Mouse (Mus musculus): ENCODE data around the gene Plcb2. TPM values are rescaled to one million over a fixed set of nuclear protein-coding genes. Genes with fewer than 3 reads are reported as not detected.

The Plcb2 gene
- 0.46 and 0.61 TPM in 2 replicates for polyA plus RNA-seq (2015; fragmentation: Nextera tagmentation; extraction: Ambion mirVana)

DNA sequence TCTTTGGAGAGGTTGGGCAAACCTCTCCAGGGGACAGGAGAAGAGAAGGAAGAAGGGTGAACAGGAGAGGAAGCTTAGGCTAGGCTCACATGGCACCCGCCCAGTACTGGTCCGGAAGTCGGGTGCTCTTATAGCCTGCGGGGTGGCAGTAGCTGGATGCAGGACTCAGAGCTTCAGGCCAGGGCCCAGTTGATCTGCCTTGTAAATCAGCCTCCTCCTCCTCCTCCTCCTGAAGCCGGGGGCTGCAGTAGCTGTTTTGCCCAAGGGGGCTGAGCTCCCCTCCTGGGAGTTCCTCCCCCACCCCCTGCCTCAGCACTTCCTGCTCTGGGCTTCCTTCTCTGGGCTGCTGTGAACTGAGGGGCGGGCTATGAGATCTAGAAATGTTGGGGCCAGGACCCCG lies at the start of gene Plcb2:
Gene Plcb2 (minus strand): TSS at position 102 of the 400 bp plus-strand sequence.
- no peak within 1 kb of the TSS for H3K27ac ChIP-seq (replicated peaks)
- H3K4me2 ChIP-seq = no peak within 1 kb of the TSS
- no peak within 1 kb of the TSS for H3K4me3 ChIP-seq
- no peaks in the 10 kb centered on the region for H3K36me3 ChIP-seq
- peaks cover 57% of the 10 kb centered on the region for H3K27me3 ChIP-seq
- ATAC-seq (ENCODE audit: low read depth) = no peak; the same call in 1 of the 2 replicates
- H3K9ac ChIP-seq = no peak within 1 kb of the TSS
- H3K4me1 ChIP-seq (replicated peaks) = peaks cover 8% of the 10 kb centered on the region; the same call in 1 of the 2 replicates
- 19% methylated on average over 7 of the region's 7 CpGs for WGBS
- no peaks in the 10 kb centered on the region for H3K9me3 ChIP-seq

DNA sequence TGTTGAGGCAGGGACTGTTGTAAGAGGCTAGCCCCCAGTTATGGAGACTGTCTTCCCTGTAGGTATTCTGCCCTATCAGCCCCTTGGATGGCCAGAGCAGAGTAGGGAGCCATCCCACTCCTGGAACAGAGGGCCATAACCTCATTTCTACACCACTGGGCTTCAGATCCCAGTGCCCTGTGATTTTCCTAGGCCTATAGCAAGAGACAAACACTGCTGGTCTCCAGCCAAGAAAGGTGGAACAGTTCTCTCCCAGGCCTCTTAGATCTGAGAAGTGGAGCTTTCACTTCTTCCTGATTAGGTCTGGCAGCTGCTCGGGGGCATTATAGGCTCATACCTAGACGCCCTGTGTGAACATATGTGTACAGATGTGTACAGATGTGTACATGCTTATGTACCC lies 48.1 kb upstream of the Plcb2 start:
- no peak for ATAC-seq (ENCODE audit: low read depth)

DNA sequence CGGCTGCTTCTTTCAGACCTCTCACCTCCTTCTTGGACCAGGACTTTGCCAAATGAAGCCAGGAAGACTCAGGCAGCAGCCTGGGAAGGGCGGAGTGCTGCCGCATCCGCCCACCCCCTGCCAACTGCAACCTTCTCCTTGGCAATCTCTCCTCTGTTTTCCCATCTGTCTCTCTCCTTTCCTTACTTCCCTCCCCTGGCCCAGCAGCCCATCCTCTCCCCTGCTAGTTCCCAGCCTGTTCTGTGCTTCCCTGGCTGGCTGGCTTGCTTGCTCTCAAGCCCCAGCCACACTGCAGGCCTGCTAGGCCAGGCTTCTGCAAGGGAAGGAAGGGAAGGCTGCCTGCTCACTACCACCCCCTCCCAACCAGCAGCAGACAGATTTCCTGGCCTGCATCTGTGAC lies 47.6 kb upstream of the Plcb2 start:
- no peaks in the 10 kb centered on the region for H3K9me3 ChIP-seq
- no peak overlapping the region for H3K4me3 ChIP-seq
- no peak for ATAC-seq (ENCODE audit: low read depth)
- no peak overlapping the region for H3K4me2 ChIP-seq
- H3K27ac ChIP-seq (replicated peaks) = no peak overlapping the region
- peaks cover 18% of the 10 kb centered on the region for H3K4me1 ChIP-seq (replicated peaks)
- no peaks in the 10 kb centered on the region for H3K36me3 ChIP-seq
- H3K9ac ChIP-seq = no peak overlapping the region
- peaks cover 6% of the 10 kb centered on the region; the same call in 1 of the 2 replicates for H3K27me3 ChIP-seq
- 85% methylated on average over 3 of the region's 4 CpGs for WGBS

More for the DNA sequence above, 48.1 kb upstream of the Plcb2 start:
- H3K4me1 ChIP-seq (replicated peaks) = peaks cover 21% of the 10 kb centered on the region
- H3K4me3 ChIP-seq = no peak overlapping the region
- peaks cover 6% of the 10 kb centered on the region; the same call in 1 of the 2 replicates for H3K27me3 ChIP-seq
- H3K9ac ChIP-seq = no peak overlapping the region
- WGBS = 78% methylated on average over 2 of the region's 2 CpGs
- H3K36me3 ChIP-seq = no peaks in the 10 kb centered on the region
- H3K9me3 ChIP-seq = no peaks in the 10 kb centered on the region
- no peak overlapping the region for H3K27ac ChIP-seq (replicated peaks)
- H3K4me2 ChIP-seq = no peak overlapping the region

DNA sequence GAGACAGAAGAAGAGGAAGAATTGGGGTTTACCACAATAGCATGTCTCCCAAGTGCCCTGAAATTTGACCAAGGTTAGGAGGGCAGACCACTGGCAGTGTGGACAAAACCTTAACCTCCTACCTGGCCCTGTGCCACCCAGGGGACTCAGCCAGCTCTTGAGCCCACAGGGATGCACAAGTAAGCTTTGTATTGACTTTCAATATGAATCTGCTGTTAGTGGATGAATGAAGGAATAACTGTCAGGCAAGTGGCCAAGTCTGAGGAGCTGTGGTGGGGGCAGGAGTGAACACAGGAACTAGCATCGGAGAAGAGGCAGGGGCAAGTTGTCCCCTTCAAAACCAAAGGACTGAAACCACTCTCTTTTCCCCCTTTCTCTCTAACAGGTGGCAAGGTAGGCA lies 47.2 kb upstream of the Plcb2 start:
- no peak for ATAC-seq (ENCODE audit: low read depth)
- no peak overlapping the region for H3K4me2 ChIP-seq
- no peaks in the 10 kb centered on the region for H3K9me3 ChIP-seq
- peaks cover 6% of the 10 kb centered on the region; the same call in 1 of the 2 replicates for H3K27me3 ChIP-seq
- 61% methylated on average over 1 of the region's 1 CpGs for WGBS
- H3K36me3 ChIP-seq = no peaks in the 10 kb centered on the region
- no peak overlapping the region for H3K9ac ChIP-seq
- no peak overlapping the region for H3K4me3 ChIP-seq
- H3K4me1 ChIP-seq (replicated peaks) = peaks cover 13% of the 10 kb centered on the region
- no peak overlapping the region for H3K27ac ChIP-seq (replicated peaks)

DNA sequence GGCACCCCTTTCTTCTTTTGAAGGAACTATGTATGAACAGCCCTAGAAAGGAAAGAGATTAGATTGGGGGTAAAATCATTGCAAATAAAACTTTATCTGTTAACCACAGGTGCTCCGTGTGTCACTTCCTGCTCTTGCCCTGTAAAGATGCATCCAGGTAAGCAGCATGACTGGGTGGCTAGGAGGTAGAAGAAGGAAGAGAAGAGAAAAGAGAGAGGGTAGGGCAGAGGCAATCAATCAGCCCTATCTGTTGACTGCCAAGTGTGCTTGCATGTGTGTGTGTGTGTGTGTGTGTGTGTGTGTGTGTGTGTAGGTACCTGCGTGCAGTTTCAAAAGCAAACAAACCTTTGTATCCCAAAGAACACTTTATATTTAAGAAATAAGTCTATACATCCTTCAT lies 46.3 kb upstream of the Plcb2 start:
- no peak overlapping the region for H3K4me3 ChIP-seq
- ATAC-seq (ENCODE audit: low read depth) = no peak
- no peaks in the 10 kb centered on the region for H3K9me3 ChIP-seq
- H3K4me1 ChIP-seq (replicated peaks) = peaks cover 6% of the 10 kb centered on the region
- H3K27ac ChIP-seq (replicated peaks) = no peak overlapping the region
- peaks cover 6% of the 10 kb centered on the region; the same call in 1 of the 2 replicates for H3K27me3 ChIP-seq
- no peaks in the 10 kb centered on the region for H3K36me3 ChIP-seq
- WGBS = 86% methylated on average over 2 of the region's 2 CpGs
- no peak overlapping the region for H3K4me2 ChIP-seq
- H3K9ac ChIP-seq = no peak overlapping the region

DNA sequence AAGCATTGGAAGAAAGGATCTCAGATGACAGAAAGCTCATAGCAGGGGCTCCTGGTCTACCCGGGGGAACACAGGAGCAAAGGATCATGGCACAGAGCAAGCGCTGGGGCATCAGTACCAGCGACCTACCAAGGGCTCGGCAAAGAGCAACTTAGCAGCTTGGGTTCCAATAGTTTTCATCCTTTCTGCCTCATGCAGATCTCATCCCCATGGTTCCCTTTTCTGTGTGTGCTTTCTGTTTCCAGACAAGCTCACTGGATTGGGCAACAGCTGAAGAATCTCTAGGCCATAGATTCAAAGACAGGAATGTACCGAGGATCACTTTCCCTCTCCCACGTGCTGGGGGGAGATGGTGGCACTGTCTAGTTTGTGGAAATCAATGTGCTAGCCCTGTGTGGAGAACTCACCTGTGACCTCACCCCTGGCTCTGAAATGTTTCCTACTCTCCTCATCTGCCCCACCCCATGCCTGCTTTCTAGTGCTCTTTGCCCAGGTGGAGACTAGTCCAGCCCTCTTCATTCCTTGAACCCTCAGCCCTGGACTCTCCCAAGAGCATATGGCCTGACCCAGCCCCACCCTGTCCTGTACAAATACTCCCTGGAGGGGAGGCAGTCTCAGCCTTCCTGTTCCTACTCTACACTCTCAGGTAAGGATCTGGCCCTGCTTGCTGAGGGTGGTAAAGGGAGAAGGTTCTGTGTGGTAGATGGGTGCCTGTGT lies 44.1 kb upstream of the Plcb2 start, which contains the start of gene Phgr1:
Gene Phgr1 (plus strand): TSS at position 612 of the 717 bp plus-strand sequence.
- H3K4me1 ChIP-seq (replicated peaks) = no peaks in the 10 kb centered on the region; the same call in 1 of the 2 replicates

DNA sequence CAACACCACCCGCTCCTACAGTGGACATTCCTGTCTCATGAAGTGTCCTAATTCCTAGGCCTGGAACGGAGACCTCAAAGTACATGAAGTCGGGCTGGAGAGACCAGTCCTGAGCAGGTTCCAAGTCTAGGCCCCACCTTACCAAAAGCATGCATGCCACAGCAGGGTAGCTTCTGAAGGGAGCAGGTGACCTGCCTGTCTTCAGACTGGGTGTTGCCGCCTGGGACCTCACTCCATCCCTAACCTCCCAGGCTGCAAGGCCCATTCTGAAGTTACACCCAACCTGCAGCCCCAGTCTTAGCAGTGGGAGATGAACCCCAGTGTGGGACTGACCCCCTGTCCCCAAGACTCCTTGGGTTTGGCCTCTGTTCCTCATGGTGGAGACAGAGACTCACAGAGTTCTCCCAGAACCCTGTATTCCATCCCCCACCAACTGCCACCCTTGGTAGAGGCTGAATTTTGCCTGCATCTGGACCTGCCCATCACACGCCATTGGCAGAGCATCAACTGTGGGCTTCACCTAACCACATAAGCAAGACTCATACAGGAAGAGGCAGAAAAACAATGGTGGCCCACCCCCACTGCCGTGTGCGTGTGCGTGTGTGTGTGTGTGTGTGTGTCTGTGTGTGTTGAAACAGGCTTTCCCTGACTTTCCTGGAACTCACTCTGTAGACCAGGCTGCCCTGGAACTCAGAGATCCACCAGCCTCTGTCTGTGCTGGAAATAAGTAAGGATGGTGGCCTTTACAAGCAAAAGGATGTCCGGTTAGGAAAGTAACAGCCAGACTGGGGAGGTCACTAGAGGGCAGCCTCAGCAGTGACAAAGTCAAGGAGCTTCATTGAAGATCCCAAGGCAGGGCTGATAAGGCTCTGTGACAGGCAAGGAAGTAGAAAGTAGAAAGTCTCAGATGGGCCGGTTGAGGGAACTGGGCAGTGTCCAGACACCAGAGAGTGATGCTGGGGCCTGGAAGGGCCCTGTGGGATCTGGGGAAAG lies 38.1 kb upstream of the Plcb2 start:
- peaks cover 30% of the 10 kb centered on the region for H3K4me1 ChIP-seq (replicated peaks)
- H3K9me3 ChIP-seq = no peaks in the 10 kb centered on the region
- 79% methylated on average over 10 of the region's 10 CpGs for WGBS
- no peaks in the 10 kb centered on the region for H3K27me3 ChIP-seq
- no peak for ATAC-seq (ENCODE audit: low read depth)
- no peak overlapping the region for H3K4me3 ChIP-seq
- no peak overlapping the region for H3K27ac ChIP-seq (replicated peaks)
- no peaks in the 10 kb centered on the region for H3K36me3 ChIP-seq
- H3K9ac ChIP-seq = no peak overlapping the region
- H3K4me2 ChIP-seq = no peak overlapping the region

More for the DNA sequence above, 44.1 kb upstream of the Plcb2 start, which contains the start of gene Phgr1:
- no peak for ATAC-seq (ENCODE audit: low read depth)
- H3K9ac ChIP-seq = no peak within 1 kb of the TSS
- 84% methylated on average over 6 of the region's 6 CpGs for WGBS
- H3K36me3 ChIP-seq = no peaks in the 10 kb centered on the region
- no peak within 1 kb of the TSS for H3K4me3 ChIP-seq
- no peaks in the 10 kb centered on the region for H3K9me3 ChIP-seq
- H3K4me2 ChIP-seq = no peak within 1 kb of the TSS
- H3K27me3 ChIP-seq = peaks cover 6% of the 10 kb centered on the region; the same call in 1 of the 2 replicates
- H3K27ac ChIP-seq (replicated peaks) = no peak within 1 kb of the TSS

DNA sequence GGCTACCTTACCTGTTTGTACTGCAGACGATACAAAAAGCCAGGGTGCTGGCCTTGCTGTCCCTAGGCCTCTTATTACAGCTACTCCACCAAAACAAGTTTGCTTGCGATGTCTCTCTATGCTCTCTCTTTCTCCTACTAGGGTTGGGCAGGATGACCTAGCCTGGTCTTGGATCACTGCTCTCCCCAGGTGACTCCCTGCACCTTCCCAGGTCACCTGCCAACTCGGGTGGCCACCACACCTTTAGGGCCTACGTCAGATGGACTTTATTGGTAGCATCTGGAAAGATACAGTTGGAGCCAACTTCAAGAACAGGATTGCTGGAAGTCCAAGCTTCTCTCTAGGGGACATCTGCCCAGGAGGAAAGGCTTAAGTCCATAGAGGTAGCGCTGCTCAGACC lies 36.6 kb upstream of the Plcb2 start:
- Histone ChIP-seq H3K4me3 (no peak overlapping the region), H3K9ac (no peak overlapping the region), H3K36me3 (no peaks in the 10 kb centered on the region), H3K9me3 (no peaks in the 10 kb centered on the region), H3K4me1 (replicated peaks) (peaks cover 44% of the 10 kb centered on the region), H3K27ac (replicated peaks) (no peak overlapping the region), H3K27me3 (no peaks in the 10 kb centered on the region), H3K4me2 (no peak overlapping the region)
- no peak for ATAC-seq (ENCODE audit: low read depth)
- WGBS = 86% methylated on average over 5 of the region's 5 CpGs

DNA sequence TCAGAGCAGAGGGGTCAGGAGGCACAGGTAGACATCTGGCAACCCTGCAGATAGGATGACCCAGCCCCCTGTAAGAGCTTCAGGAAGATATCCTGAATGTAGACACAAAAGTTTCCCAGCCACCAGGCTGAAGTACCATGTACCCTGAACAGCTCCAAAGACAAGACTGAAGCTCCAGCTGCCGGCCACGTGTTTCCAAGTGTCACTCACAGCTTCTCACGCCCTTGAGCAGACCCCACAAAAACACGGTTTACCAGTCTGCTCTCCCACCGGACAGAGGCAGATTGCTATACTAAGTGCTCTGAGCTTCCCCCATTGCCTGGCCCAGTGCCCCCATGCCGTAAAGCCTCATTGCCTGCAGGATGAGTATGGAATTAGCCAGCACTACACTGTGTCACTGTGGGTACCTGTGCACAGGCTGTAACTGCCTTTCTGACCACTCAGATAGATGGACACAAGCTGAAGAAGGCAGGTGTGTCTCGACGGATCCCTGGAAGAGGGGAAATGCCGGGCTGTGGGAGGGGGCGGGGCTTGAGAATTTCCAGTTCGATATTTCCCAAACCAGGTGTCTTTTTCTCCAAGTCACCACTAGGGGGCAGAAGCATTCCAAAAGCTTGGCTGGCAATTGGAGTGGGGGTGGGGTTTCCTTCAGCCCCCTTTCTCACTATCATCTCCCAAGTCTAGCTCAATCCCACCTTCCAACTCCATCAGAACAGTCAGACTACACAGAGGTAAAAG lies 36.0 kb upstream of the Plcb2 start:
- Histone ChIP-seq H3K27ac (replicated peaks) (peak overlapping the region; percentile 38; the same call in 1 of the 2 replicates), H3K4me1 (replicated peaks) (peaks cover 51% of the 10 kb centered on the region), H3K9ac (no peak overlapping the region), H3K4me3 (no peak overlapping the region), H3K4me2 (peak overlapping the region; percentile 21; the same call in 1 of the 2 replicates), H3K27me3 (no peaks in the 10 kb centered on the region), H3K36me3 (no peaks in the 10 kb centered on the region), H3K9me3 (no peaks in the 10 kb centered on the region)
- 25% methylated on average over 11 of the region's 11 CpGs for WGBS
- ATAC-seq (ENCODE audit: low read depth) = no peak

DNA sequence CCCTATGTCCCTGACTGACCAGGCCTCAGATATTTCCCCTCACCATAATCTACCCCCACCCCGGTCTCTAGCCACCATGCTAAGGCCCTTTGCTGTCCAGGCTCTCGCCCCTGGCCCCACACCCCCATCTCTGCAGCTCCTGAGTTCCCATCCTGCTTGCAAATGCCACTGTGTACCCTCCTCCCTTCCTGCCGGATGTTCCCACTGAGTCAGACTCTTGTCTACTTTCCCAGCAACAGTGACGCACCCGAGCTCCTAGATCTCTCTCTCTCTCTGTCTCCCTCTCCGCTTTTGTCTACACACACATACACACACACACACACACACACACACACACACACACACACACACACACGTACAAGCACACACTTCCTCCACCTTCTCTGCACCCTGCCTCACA lies 35.2 kb upstream of the Plcb2 start:
- 0 out of 2 replicates have a peak, but pooled peaks cover 4% of the 10 kb centered on the region for H3K27me3 ChIP-seq
- ATAC-seq (ENCODE audit: low read depth) = no peak
- H3K4me1 ChIP-seq (replicated peaks) = peaks cover 51% of the 10 kb centered on the region
- 66% methylated on average over 7 of the region's 7 CpGs for WGBS
- no peak overlapping the region for H3K4me2 ChIP-seq
- H3K4me3 ChIP-seq = no peak overlapping the region
- no peaks in the 10 kb centered on the region for H3K9me3 ChIP-seq
- 0 out of 2 replicates have a peak overlapping the region, but pooled peaks have one; percentile 66 for H3K9ac ChIP-seq
- peak overlapping the region; percentile 98 for H3K27ac ChIP-seq (replicated peaks)
- no peaks in the 10 kb centered on the region for H3K36me3 ChIP-seq

DNA sequence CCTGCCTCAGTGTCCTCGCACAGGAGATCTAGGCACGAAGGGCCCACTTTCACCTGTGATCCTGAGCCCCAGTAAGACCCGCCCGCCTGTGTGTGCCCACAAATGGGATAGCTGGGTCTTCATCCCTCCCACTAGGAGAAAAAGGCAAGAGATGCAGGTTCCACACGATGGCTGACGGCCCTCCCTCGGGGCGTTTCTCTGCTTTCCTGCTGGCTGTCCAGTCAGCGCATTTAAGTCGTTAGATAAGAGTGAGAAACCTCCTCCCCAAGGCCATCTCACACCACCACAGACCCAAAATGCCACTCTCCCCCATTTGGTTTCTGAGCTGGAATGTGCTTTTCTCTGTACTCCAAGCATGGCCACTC lies 34.5 kb upstream of the Plcb2 start:
- H3K4me2 ChIP-seq = peak overlapping the region; percentile 51
- peaks cover 51% of the 10 kb centered on the region for H3K4me1 ChIP-seq (replicated peaks)
- H3K36me3 ChIP-seq = no peaks in the 10 kb centered on the region
- 11% methylated on average over 10 of the region's 10 CpGs for WGBS
- H3K27ac ChIP-seq (replicated peaks) = peak overlapping the region; percentile 98
- H3K9ac ChIP-seq = peak overlapping the region; percentile 66
- no peak; the same call in 1 of the 2 replicates for ATAC-seq (ENCODE audit: low read depth)
- no peaks in the 10 kb centered on the region for H3K9me3 ChIP-seq
- peaks cover 8% of the 10 kb centered on the region; the same call in 1 of the 2 replicates for H3K27me3 ChIP-seq
- H3K4me3 ChIP-seq = peak overlapping the region; percentile 19; the same call in 1 of the 2 replicates

Measured in neural tube, embryonic 13.5 days (tissue).